Mouse (Mus musculus) cerebellum, postnatal 25 days (tissue): ENCODE measurements at regions not wholly inside any gene's neighbourhood (a gene's known extent, or its start where the extent isn't known, plus 50 kb on each side); places are given as distances from the start of the nearest gene placed in this dataset.
A peak's percentile ranks its signal among the peaks of the same experiment; 100 is the strongest.
"Not testable (repeated sequence)": the region's sequence is repeated elsewhere in the genome, so short reads cannot be mapped to it uniquely, and the experiment has no call there.

ENCODE experiments used
- DNase-seq, 2 experiments: peaks; one replicate each; pipeline ENCODE4 v3.0.0; 2021; ENCODE audit warnings: mixed read lengths in 2 of 2

- no peak for DNase-seq
These were observed 60.6 kb upstream of the Helt start for GRCm38 (mm10) chr8:46355066-46355465.

DNA sequence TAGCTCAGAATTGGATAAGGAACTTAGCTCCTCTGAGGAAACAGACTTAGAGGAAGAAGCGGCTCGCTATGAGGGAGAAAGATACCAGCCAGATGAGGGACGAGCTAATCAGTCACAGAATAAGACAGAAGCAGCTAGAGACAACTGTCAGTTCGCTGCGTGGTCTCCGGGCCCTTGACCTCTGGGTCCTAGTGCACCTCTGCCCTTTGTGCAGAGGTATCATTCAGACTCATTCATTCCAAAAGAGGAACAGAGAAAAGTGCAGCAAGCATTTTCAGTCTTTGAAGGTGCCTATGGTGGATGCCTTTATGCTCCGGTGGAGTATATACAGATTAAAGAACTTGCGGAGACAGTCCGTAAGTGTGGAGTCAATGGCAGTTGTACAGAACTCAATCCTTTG lies 63.5 kb upstream of the Helt start:
- not testable (repeated sequence) for DNase-seq

GRCm38 (mm10) chr8:46362871-46363306 lies 68.4 kb upstream of the Helt start:
- DNase-seq = no peak

GRCm38 (mm10) chr8:46365711-46366110 lies 71.2 kb upstream of the Helt start:
- DNase-seq = no peak

GRCm38 (mm10) chr8:46367125-46367524 lies 72.7 kb upstream of the Helt start:
- no peak for DNase-seq

- no peak for DNase-seq
These were observed 79.6 kb upstream of the Helt start for GRCm38 (mm10) chr8:46374092-46374491.

GRCm38 (mm10) chr8:46375986-46376385 lies 81.5 kb upstream of the Helt start:
- no peak for DNase-seq

DNA sequence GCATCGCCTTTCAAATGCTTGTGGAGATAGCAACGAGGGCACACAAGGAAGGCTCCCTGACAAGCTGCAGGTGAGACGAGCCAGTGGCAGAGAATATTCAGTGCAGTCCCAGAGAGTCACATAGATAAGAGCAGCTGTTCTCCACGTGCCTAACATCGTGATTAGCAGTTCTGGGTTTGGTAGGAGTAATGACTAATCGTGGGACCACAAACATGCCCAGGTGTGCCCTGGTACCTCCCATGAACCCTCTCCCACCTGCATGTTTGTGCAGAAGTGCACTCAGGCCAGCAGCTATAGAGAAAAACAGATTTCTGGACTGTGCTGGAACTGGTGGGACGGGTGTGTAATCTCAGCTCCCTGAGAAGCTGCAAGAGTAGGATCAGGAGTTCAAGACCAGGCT lies 85.9 kb upstream of the Acsl1 start:
- no peak for DNase-seq

GRCm38 (mm10) chr8:46385806-46386205 lies 85.0 kb upstream of the Acsl1 start:
- no peak for DNase-seq

DNA sequence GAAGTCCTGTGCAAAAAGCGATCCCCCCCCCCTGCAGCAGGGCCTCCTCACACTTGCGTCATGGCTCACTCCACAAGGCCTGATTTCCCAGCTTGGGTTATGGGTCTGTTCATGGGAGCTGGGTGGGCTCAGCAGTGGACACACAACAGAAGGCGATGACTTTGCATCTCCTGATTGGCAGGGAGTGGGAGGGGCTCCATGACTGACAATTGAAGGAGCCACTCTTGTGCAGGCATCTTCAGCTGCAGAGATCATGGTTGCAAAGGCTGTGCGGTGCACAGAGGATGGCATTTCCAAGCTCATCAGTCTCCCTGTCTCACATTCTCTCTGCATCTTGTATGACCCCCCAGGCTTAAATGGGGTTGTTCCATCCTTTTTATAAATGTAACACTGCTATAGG lies 84.3 kb upstream of the Acsl1 start:
- no peak for DNase-seq

DNA sequence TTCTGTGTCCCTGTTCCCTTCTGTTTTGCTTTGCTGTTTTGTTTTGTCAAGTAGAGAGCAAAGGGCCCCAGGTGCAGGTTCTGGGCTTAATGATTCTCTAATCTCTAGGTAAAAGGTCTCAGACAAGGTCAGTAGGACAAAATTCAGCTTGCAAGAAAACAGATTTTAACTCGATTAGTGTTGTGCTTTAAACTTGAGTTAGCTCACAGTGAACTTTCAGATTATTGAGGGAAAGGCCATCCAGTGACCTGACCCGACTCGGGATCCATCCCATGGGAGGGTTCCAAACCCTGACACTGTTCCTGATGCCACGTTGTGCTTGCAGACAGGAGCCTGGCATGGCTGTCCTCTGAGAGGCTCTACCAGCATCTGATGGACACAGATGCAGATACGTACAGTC lies 83.8 kb upstream of the Acsl1 start:
- no peak for DNase-seq

DNA sequence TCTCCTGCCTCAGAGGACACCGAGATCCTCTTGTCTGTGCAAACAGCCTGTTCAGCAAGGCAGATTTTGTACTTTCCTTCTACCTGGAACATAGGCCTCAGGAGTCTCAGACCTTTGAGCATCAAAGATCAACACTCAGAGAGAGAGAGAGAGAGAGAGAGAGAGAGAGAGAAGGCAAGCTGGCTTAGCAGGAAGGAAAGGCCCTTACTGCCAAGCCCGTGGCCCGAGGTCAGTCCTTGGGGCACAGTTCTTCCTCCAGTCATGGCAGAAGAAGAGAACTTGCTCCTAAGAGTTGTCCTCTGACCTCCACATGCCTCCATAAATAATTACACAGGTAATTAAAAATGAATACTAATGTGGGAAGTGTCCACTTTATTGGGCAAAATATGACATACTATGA lies 82.4 kb upstream of the Acsl1 start:
- no peak for DNase-seq

DNA sequence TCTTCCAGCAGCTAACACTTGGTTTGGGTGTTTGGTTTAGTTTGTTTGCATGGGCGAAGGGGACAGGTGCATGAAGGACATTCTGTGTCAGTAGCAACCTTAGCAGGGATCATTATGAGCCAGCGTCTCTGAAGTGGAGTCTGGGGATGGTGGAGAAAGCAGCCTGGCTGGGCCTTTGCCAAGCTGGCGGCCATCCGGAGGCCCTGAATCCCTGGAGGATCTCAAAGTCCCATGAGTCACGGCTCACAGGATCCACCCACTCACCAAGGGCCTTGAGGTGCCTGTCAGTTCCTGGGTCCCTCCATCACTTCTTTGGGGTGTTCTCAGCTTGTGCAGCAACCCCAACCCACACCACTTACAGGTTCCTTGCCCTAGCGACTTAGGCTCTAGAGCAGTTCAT lies 80.4 kb upstream of the Acsl1 start:
- DNase-seq = peak; percentile 10 to 21

GRCm38 (mm10) chr8:46391678-46392077 lies 79.2 kb upstream of the Acsl1 start:
- DNase-seq = no peak

GRCm38 (mm10) chr8:46393296-46393695 lies 77.5 kb upstream of the Acsl1 start:
- DNase-seq = no peak

- DNase-seq = no peak
These were observed 76.1 kb upstream of the Acsl1 start for GRCm38 (mm10) chr8:46394750-46395149.

DNA sequence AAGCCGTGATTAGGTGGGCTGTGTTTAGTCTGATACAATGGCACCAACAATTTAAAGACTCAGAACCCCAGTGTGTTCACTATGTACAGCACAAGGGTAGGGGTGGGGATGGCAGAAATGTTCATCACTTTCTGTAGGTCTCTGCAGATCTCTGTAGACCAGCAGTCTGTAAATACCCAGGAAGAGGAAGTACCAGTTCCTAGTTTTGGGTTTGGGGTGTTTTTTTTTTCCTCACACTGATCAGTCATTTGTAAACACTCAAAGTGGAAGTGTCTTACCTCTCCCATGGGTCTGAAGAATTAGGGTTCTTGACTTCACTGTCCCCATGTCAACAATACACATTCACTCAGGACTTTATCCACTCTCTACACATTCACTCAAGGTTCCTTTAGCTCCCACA lies 75.5 kb upstream of the Acsl1 start:
- DNase-seq = no peak

GRCm38 (mm10) chr8:46397081-46397480 lies 73.8 kb upstream of the Acsl1 start:
- no peak for DNase-seq

DNA sequence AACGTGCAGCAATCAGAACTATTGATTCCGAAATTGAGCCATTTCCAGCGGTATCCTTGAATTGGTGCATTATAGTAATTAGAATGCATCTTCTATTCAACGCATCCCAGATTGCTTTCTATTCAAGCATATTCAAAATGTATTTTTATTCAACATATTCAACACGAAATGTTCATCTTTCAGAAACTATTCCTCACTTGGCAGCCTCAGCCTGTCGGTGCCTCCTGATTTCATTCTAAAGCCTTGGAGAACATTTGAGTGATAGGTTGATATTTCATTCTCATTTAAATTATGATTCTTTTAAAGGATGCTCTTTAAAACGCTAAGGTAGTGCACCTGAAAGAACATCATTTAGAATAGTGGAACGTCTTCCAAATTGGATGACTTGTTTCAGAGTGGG lies 73.1 kb upstream of the Acsl1 start:
- DNase-seq = no peak

- DNase-seq = no peak
These were observed 70.2 kb upstream of the Acsl1 start for GRCm38 (mm10) chr8:46400595-46400994.

GRCm38 (mm10) chr8:46403877-46404560 lies 66.8 kb upstream of the Acsl1 start:
- no peak for DNase-seq

DNA sequence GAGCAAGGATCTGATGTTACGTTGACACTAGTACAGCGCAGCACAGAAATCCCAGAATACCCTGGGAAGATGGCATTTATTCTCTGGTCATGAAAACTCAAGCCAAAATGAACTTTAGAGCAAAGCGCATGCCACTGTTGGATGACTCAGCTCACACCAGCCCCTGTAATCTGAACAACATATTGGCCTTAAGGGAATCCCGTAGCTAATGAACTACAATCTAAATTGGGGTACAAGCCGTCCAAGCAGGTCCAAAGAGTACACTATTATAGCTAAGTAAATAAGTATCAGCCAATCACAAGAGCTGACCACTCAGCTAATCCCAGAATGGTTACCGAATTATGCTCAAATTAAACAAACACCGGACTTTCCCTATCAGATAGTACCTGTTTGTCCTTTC lies 62.0 kb upstream of the Acsl1 start:
- no peak for DNase-seq

GRCm38 (mm10) chr8:46409296-46409695 lies 61.5 kb upstream of the Acsl1 start:
- no peak for DNase-seq

DNA sequence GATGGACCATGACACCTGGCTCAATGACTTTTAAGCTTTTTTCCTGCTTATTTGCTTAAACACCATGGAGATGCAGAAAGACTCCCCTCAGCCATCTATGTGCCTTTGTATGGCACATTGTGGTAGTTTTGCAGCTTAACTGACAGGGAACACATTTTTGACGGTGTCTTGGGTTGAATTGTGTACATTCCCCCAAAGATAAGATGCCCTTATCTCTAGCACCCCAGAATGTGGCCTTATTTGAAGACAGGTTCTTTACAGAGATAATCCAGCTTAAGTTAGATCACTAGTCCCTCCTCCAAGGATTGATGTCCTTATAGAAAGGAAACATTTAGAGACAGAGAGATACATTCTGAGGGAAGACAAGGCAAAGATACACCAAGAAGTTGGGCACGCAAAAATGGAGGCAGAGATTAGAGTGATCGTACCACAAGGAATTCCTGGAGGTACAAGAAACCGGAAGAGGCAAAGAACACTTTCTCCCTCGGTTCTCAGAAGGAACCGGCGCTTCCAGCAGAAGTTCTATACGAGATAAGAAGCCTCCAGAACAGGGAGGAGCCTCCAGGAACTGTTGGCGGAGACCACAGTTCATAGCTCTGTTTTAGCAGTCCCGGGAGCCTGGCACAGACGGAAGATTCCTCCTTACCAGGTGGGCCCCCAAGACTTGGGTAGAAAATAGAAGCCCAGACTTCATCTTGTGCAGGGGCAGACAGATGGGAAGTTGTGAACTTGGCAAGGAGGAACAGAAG lies 58.8 kb upstream of the Acsl1 start:
- no peak for DNase-seq
